ENCODE assay signal across 8 mouse cellular contexts in the genomic region with DNA sequence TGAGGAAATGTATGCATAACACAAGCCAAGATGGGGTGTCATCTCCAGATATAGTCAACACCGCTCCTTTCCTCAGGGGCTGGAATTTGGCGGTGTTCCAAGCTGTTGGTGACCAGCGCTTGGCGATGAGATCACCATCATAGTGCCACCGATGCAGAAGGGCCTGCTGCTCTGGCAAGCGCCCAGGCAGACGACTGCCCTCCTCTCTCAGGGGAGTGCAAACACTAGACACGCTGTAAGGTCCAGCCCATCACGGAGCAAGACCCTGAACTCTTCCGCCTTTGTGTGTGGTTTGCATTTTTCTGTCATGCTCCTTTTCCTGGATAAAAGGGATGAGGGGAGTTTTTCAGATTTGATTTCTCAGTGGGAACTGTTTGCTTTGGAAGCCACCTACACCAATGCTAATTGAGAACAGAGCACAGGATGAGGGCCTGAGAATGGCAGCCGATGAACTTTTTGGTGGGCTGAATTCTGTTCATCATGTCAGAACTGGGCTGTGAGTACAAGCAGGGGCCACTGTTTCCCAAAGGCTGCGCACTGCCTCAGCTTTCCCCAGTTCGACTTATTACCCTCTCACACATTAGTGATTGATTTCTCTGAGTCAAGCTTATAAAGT.
DNase-seq lines count a peak whose midpoint lies in the region; ATAC-seq and TF ChIP-seq lines count a peak whose summit lies in the region.

No protein-coding gene starts in this region.

- peak overlapping the region; percentile 20 for H3ac ChIP-seq in C2C12 (ENCODE audit: control insufficient read depth, insufficient read length, low read depth)

- H3K9ac ChIP-seq in embryonic facial prominence, embryonic 14.5 days (ENCODE audit: low read depth, low read length): peak overlapping the region; percentile 84
- H3K9ac ChIP-seq in hindbrain, embryonic 14.5 days: peak overlapping the region; percentile 75
- peak overlapping the region; percentile 74; the same call in 1 of the 2 replicates for H3K9ac ChIP-seq in midbrain, embryonic 15.5 days

- no peak overlapping the region for H3K4me3 ChIP-seq in C2C12 (ENCODE audit: insufficient read depth, poor library complexity, severe bottlenecking)
- H3K4me3 ChIP-seq in embryonic facial prominence, embryonic 14.5 days (ENCODE audit: low read depth, low read length): peak overlapping the region; percentile 59
- H3K4me3 ChIP-seq in hindbrain, embryonic 14.5 days (replicated peaks; ENCODE audit: low read length): peak overlapping the region; percentile 51
- peak overlapping the region; percentile 59 for H3K4me3 ChIP-seq in midbrain, embryonic 15.5 days

- WGBS in embryonic facial prominence, embryonic 14.5 days: 12% methylated on average over 13 of the region's 13 CpGs
- 15% methylated on average over 13 of the region's 13 CpGs for WGBS in hindbrain, embryonic 14.5 days
- 14% methylated on average over 13 of the region's 13 CpGs for WGBS in midbrain, embryonic 15.5 days

- H3K27me3 ChIP-seq in C2C12 (ENCODE audit: control insufficient read depth, insufficient read depth, insufficient read length): no peaks in the 10 kb centered on the region
- H3K27me3 ChIP-seq in embryonic facial prominence, embryonic 14.5 days (replicated peaks; ENCODE audit: control insufficient read depth, insufficient read depth, low read length): no peaks in the 10 kb centered on the region
- no peaks in the 10 kb centered on the region for H3K27me3 ChIP-seq in hindbrain, embryonic 14.5 days (ENCODE audit: control insufficient read depth, insufficient read depth, low read length)
- H3K27me3 ChIP-seq in midbrain, embryonic 15.5 days (replicated peaks): no peaks in the 10 kb centered on the region

- peaks cover 27% of the 10 kb centered on the region for H3K36me3 ChIP-seq in C2C12 (ENCODE audit: control insufficient read depth, insufficient read depth)
- 0 out of 2 replicates have a peak, but pooled peaks cover 4% of the 10 kb centered on the region for H3K36me3 ChIP-seq in embryonic facial prominence, embryonic 14.5 days (ENCODE audit: control insufficient read depth, insufficient read depth, low read length)
- no peaks in the 10 kb centered on the region for H3K36me3 ChIP-seq in hindbrain, embryonic 14.5 days (replicated peaks; ENCODE audit: control insufficient read depth, insufficient read depth)
- H3K36me3 ChIP-seq in midbrain, embryonic 15.5 days (replicated peaks): no peaks in the 10 kb centered on the region

- TF ChIP-seq CTCF in C2C12 (IDR thresholded peaks at IDR 0.05; ENCODE audit: control insufficient read depth, insufficient read depth, insufficient read length): no peak

- ATAC-seq in embryonic facial prominence, embryonic 14.5 days (ENCODE audit: low read depth): peak; percentile 44; the same call in 1 of the 2 replicates
- ATAC-seq in hindbrain, embryonic 14.5 days (ENCODE audit: low FRiP score): peak; percentile 75
- ATAC-seq in midbrain, embryonic 15.5 days (replicated peaks): peak; percentile 75
- ATAC-seq in megakaryocyte, adult 5-6 weeks (ENCODE audit: poor library complexity, severe bottlenecking): no peak

- intact Hi-C loops in left cerebral cortex, postnatal 25 days (cut with DNase I): no loop called here

- peaks cover 11% of the 10 kb centered on the region for H3K9me3 ChIP-seq in embryonic facial prominence, embryonic 14.5 days (ENCODE audit: control insufficient read depth, low read length)
- H3K9me3 ChIP-seq in hindbrain, embryonic 14.5 days (ENCODE audit: control insufficient read depth, low read length): peaks cover 4% of the 10 kb centered on the region; the same call in 1 of the 2 replicates
- H3K9me3 ChIP-seq in midbrain, embryonic 15.5 days: no peaks in the 10 kb centered on the region

- peak overlapping the region; percentile 96 for H3K27ac ChIP-seq in embryonic facial prominence, embryonic 14.5 days (replicated peaks; ENCODE audit: low read depth, low read length)
- H3K27ac ChIP-seq in hindbrain, embryonic 14.5 days: peak overlapping the region; percentile 82
- H3K27ac ChIP-seq in midbrain, embryonic 15.5 days: peak overlapping the region; percentile 74

- peak; percentile 34 for DNase-seq in adrenal gland, adult 8-10 months
- DNase-seq in embryonic facial prominence, embryonic 14.5 days (ENCODE audit: low spot score): peak; percentile 74
- DNase-seq in hindbrain, embryonic 14.5 days (ENCODE audit: low spot score): peak; percentile 67
- DNase-seq in left cerebral cortex, postnatal 25 days (ENCODE audit: low spot score in 2 of 2): peak; percentile 14 to 20
- no peak for DNase-seq in frontal cortex, postnatal 25 days (ENCODE audit: low spot score in 2 of 2)

- peaks cover 50% of the 10 kb centered on the region for H3K79me3 ChIP-seq in C2C12 (ENCODE audit: low read depth)

- peaks cover 55% of the 10 kb centered on the region for H3K4me1 ChIP-seq in embryonic facial prominence, embryonic 14.5 days (ENCODE audit: control insufficient read depth, insufficient read depth, low read length)
- peaks cover 32% of the 10 kb centered on the region for H3K4me1 ChIP-seq in hindbrain, embryonic 14.5 days (replicated peaks; ENCODE audit: control insufficient read depth, insufficient read depth, low read length)
- H3K4me1 ChIP-seq in midbrain, embryonic 15.5 days: peaks cover 33% of the 10 kb centered on the region

- peaks cover 57% of the 10 kb centered on the region for H3K79me2 ChIP-seq in C2C12 (ENCODE audit: control insufficient read depth, insufficient read depth)

- H3K4me2 ChIP-seq in embryonic facial prominence, embryonic 14.5 days (ENCODE audit: low read depth, low read length): peak overlapping the region; percentile 78
- peak overlapping the region; percentile 72 for H3K4me2 ChIP-seq in hindbrain, embryonic 14.5 days (replicated peaks)
- H3K4me2 ChIP-seq in midbrain, embryonic 15.5 days: peak overlapping the region; percentile 84

TF ChIP-seq in C2C12, 6 proteins besides CTCF, POLR2A, EP300 and RAD21:
- TF ChIP-seq MAX (IDR thresholded peaks at IDR 0.05) (peak; percentile 29), MYOD1 (IDR thresholded peaks at IDR 0.05; ENCODE audit: control insufficient read depth, insufficient read length, low read depth) (no peak)

Comparison
In these comparisons a context has a peak if more than half of its experiments do, and no peak if none do; other contexts are left out.
1. DNase-seq: peak in adrenal gland, adult 8-10 months (single experiment), embryonic facial prominence, embryonic 14.5 days (single experiment), hindbrain, embryonic 14.5 days (single experiment) and left cerebral cortex, postnatal 25 days (2 of 2); none in frontal cortex, postnatal 25 days (0 of 2).
2. Peak in every context shown above with its lines, with median percentiles within 50 percentile points of each other: H3K27ac ChIP-seq, H3K4me2 ChIP-seq and H3K9ac ChIP-seq.